ENCODE assay signal across 30 mouse cellular contexts in genomic region chr1:179715786-179716185, GRCm38 (mm10). TPM values are rescaled to one million over a fixed set of nuclear protein-coding genes. Genes with fewer than 3 reads are reported as not detected.
DNase-seq lines count a peak whose midpoint lies in the region; ATAC-seq and TF ChIP-seq lines count a peak whose summit lies in the region.
"Had no signal": no experiment of that assay in that cellular context is flagged by ENCODE, and none has a peak within 500 bp of the region (broad histone marks: within the 10 kb centered on the region; RNA-seq: fewer than 3 reads in every experiment).

No protein-coding gene starts in this region.

- H3K4me1 ChIP-seq in ES-E14 (ENCODE audit: control insufficient read depth in 2 of 2, insufficient read depth in 2 of 2, low read length in 2 of 2, poor library complexity in 1 of 2) (no peaks in the 10 kb centered on the region), MEL (ENCODE audit: control insufficient read depth in 1 of 2, insufficient read depth in 2 of 2, low read length in 2 of 2) (peaks cover 4 to 19% of the 10 kb centered on the region in 2 experiments; a peak in 3 of 4 replicates)
- H3K4me1 ChIP-seq in liver, embryonic 14.5 days (replicated peaks; ENCODE audit: control insufficient read depth in 2 of 2, insufficient read depth in 2 of 2, low read length in 1 of 2) = peaks cover 0 to 5% of the 10 kb centered on the region in 2 experiments; a peak in 2 of 4 replicates
- no peaks in the 10 kb centered on the region for H3K4me1 ChIP-seq in midbrain, embryonic 16.5 days (ENCODE audit: control insufficient read depth, insufficient read depth, low read length)
- H3K4me1 ChIP-seq: limb, embryonic 15.5 days; midbrain, embryonic 13.5 days; neural tube, embryonic 13.5 days; stomach, embryonic 15.5 days had no signal

- peak; percentile 49 to 67; a peak in 3 of 4 replicates for TF ChIP-seq EP300 in MEL (IDR thresholded peaks at IDR 0.05; ENCODE audit: low read depth in 1 of 2, low read length in 2 of 2)
- TF ChIP-seq EP300 in liver, embryonic 14.5 days (IDR thresholded peaks at IDR 0.05; ENCODE audit: low read depth) = no peak

- in situ Hi-C loops in ES-E14 (cut with MboI; ENCODE audit: low sequenced_read_pairs in 2 of 2, unreplicated experiment in 2 of 2) = no loop called here

- TF ChIP-seq POLR2A in MEL (IDR thresholded peaks at IDR 0.05; ENCODE audit: control insufficient read depth in 1 of 2, insufficient read depth in 1 of 2, low read depth in 1 of 2, low read length in 2 of 2, poor library complexity in 1 of 2) = no peak

- peak; percentile 15; the same call in 1 of the 2 replicates for TF ChIP-seq RAD21 in MEL (IDR thresholded peaks at IDR 0.05; ENCODE audit: low read depth, low read length)

- TF ChIP-seq CTCF in MEL (IDR thresholded peaks at IDR 0.05 in 2 of 3, conservative IDR thresholded peaks at IDR 0.05 in 1 of 3; ENCODE audit: control insufficient read depth in 1 of 3, insufficient read depth in 1 of 3, low read depth in 2 of 3, low read length in 3 of 3, poor library complexity in 1 of 3, severe bottlenecking in 1 of 3) = peak in 1 of 3 experiments; percentile 24; a peak in 2 of 6 replicates
- TF ChIP-seq CTCF in liver, embryonic 14.5 days (IDR thresholded peaks at IDR 0.05; ENCODE audit: low read depth) = no peak

- H3K9me3 ChIP-seq in ES-E14 (ENCODE audit: control insufficient read depth, insufficient read depth, low read depth, low read length) (no peaks in the 10 kb centered on the region), MEL (replicated peaks; ENCODE audit: insufficient read depth, low read length) (no peaks in the 10 kb centered on the region)
- no peaks in the 10 kb centered on the region for H3K9me3 ChIP-seq in liver, embryonic 14.5 days (ENCODE audit: control insufficient read depth, low read length)
- H3K9me3 ChIP-seq in midbrain, embryonic 16.5 days (replicated peaks; ENCODE audit: control insufficient read depth, low read length, poor library complexity, severe bottlenecking) = no peaks in the 10 kb centered on the region
- H3K9me3 ChIP-seq: limb, embryonic 15.5 days; neural tube, embryonic 13.5 days; stomach, embryonic 15.5 days had no signal

- H3K27me3 ChIP-seq in MEL (ENCODE audit: control insufficient read depth in 1 of 2, insufficient read depth in 2 of 2, low read length in 2 of 2) = no peaks in the 10 kb centered on the region
- no peaks in the 10 kb centered on the region for H3K27me3 ChIP-seq in liver, embryonic 14.5 days (ENCODE audit: control insufficient read depth, insufficient read depth, low read length)
- no peaks in the 10 kb centered on the region for H3K27me3 ChIP-seq in midbrain, embryonic 16.5 days (ENCODE audit: control insufficient read depth, insufficient read depth, low read depth, low read length)
- H3K27me3 ChIP-seq: limb, embryonic 15.5 days; midbrain, embryonic 13.5 days; neural tube, embryonic 13.5 days; stomach, embryonic 15.5 days had no signal

- no peaks in the 10 kb centered on the region for H3K79me2 ChIP-seq in MEL (ENCODE audit: control insufficient read depth, insufficient read depth, low read length, poor library complexity)

- H3K27ac ChIP-seq in ES-E14 (ENCODE audit: insufficient read depth, low read depth, low read length, poor library complexity, severe bottlenecking) (no peak overlapping the region), MEL (ENCODE audit: control insufficient read depth, low read depth, low read length) (peak overlapping the region; percentile 77)
- no peak overlapping the region for H3K27ac ChIP-seq in liver, embryonic 14.5 days
- no peak overlapping the region for H3K27ac ChIP-seq in midbrain, embryonic 16.5 days (ENCODE audit: low read length)
- H3K27ac ChIP-seq: hindbrain, embryonic 14.5 days; limb, embryonic 15.5 days; midbrain, embryonic 13.5 days; neural tube, embryonic 13.5 days; stomach, embryonic 15.5 days had no signal

- DNase-seq in ES-E14 (ENCODE audit: low read depth, low spot score) (no peak), MEL (ENCODE audit: low read depth, low spot score) (peak; percentile 86)
- DNase-seq in liver, embryonic 14.5 days (ENCODE audit: low read depth in 3 of 3, low spot score in 3 of 3) = peak; percentile 39 to 50 (median 46)
- DNase-seq in embryo, embryonic 9.5 days (ENCODE audit: extremely low spot score) = no peak
- DNase-seq in gastrocnemius, adult 8-10 months (ENCODE audit: low spot score in 2 of 2) = no peak
- no peak for DNase-seq in heart, postnatal 25 days (ENCODE audit: low spot score)
- DNase-seq: adrenal gland, postnatal 10 days; cerebellum, adult 18-20 months; cerebellum, postnatal 36 days; heart, postnatal 14 days; kidney, adult 8-10 months; kidney, postnatal 25 days; thymus, adult 2 months had no signal

- H3K4me2 ChIP-seq in liver, embryonic 14.5 days (ENCODE audit: low read depth) = no peak overlapping the region
- no peak overlapping the region for H3K4me2 ChIP-seq in midbrain, embryonic 16.5 days (ENCODE audit: low read length)
- H3K4me2 ChIP-seq: heart, embryonic 11.5 days; hindbrain, embryonic 14.5 days; limb, embryonic 15.5 days; midbrain, embryonic 13.5 days; neural tube, embryonic 13.5 days; stomach, embryonic 15.5 days had no signal

- 0 out of 2 replicates have a peak, but pooled peaks have one; percentile 32 for ATAC-seq in common myeloid progenitor, adult 5-6 weeks (replicated peaks; ENCODE audit: low read depth, poor library complexity, severe bottlenecking)
- peak; percentile 94 for ATAC-seq in liver, embryonic 14.5 days (ENCODE audit: insufficient read depth)
- ATAC-seq in midbrain, embryonic 16.5 days = no peak
- ATAC-seq: CD4-positive, CD25-positive, alpha-beta regulatory T cell, adult 4 months; forebrain, embryonic 14.5 days; lung, postnatal 0 days; midbrain, embryonic 13.5 days had no signal

- H3K9ac ChIP-seq in ES-E14 (ENCODE audit: insufficient read depth, low read depth, low read length, poor library complexity, severe bottlenecking) = no peak overlapping the region
- 0 out of 2 replicates have a peak overlapping the region, but pooled peaks have one; percentile 18 for H3K9ac ChIP-seq in MEL (ENCODE audit: control insufficient read depth, low read depth, low read length, poor library complexity, severe bottlenecking)
- H3K9ac ChIP-seq in liver, embryonic 14.5 days (replicated peaks) = no peak overlapping the region
- no peak overlapping the region for H3K9ac ChIP-seq in midbrain, embryonic 16.5 days (ENCODE audit: low read depth, low read length)
- H3K9ac ChIP-seq: hindbrain, embryonic 14.5 days; limb, embryonic 15.5 days; midbrain, embryonic 13.5 days; neural tube, embryonic 13.5 days; stomach, embryonic 15.5 days had no signal

- intact Hi-C loops in heart, postnatal 25 days (cut with DNase I) = no loop called here

- 25% methylated on average over 4 of the region's 4 CpGs for WGBS in liver, embryonic 14.5 days (ENCODE audit: insufficient replicate concordance)
- WGBS in midbrain, embryonic 16.5 days = 90% methylated on average over 4 of the region's 4 CpGs

- H3K4me3 ChIP-seq in ES-E14 (ENCODE audit: insufficient read depth in 1 of 2, low read depth in 1 of 2, low read length in 2 of 2, poor library complexity in 1 of 2, severe bottlenecking in 1 of 2) = no peak overlapping the region
- H3K4me3 ChIP-seq in MEL (ENCODE audit: control insufficient read depth in 1 of 2, insufficient read depth in 1 of 2, low read depth in 2 of 2, low read length in 2 of 2) = no peak overlapping the region
- no peak overlapping the region for H3K4me3 ChIP-seq in liver, embryonic 14.5 days (ENCODE audit: insufficient read depth in 1 of 2, low read depth in 2 of 2, low read length in 2 of 2)
- no peak overlapping the region for H3K4me3 ChIP-seq in midbrain, embryonic 16.5 days (ENCODE audit: low read depth, low read length)
- H3K4me3 ChIP-seq: erythroblast, embryonic 14.5 days; limb, embryonic 15.5 days; midbrain, embryonic 13.5 days; neural tube, embryonic 13.5 days; stomach, embryonic 15.5 days had no signal

- no peaks in the 10 kb centered on the region for H3K36me3 ChIP-seq in ES-E14 (ENCODE audit: control insufficient read depth, insufficient read depth, low read length, poor library complexity, severe bottlenecking)
- peaks cover 0 to 8% of the 10 kb centered on the region in 2 experiments; a peak in 2 of 4 replicates for H3K36me3 ChIP-seq in MEL (ENCODE audit: control insufficient read depth in 1 of 2, insufficient read depth in 2 of 2, low read length in 2 of 2)
- H3K36me3 ChIP-seq in liver, embryonic 14.5 days (replicated peaks; ENCODE audit: control insufficient read depth, insufficient read depth, low read depth) = no peaks in the 10 kb centered on the region
- no peaks in the 10 kb centered on the region for H3K36me3 ChIP-seq in midbrain, embryonic 16.5 days (ENCODE audit: control insufficient read depth, insufficient read depth, low read length)
- H3K36me3 ChIP-seq: limb, embryonic 15.5 days; midbrain, embryonic 13.5 days; neural tube, embryonic 13.5 days; stomach, embryonic 15.5 days had no signal

TF ChIP-seq in ES-E14, 5 proteins besides CTCF, POLR2A, EP300 and RAD21 (continues in another document):
- no peak for TF ChIP-seq HCFC1 (IDR thresholded peaks at IDR 0.05; ENCODE audit: borderline replicate concordance, insufficient read depth, low read length)

TF ChIP-seq in MEL, 35 proteins besides CTCF, POLR2A, EP300 and RAD21 (continues in another document):
- no peak for TF ChIP-seq USF1 (IDR thresholded peaks at IDR 0.05; ENCODE audit: low read depth, low read length)

RNA-seq across cellular contexts. Expression of gene Kif28, which starts 29.3 kb away (rescaled TPM):
- total RNA-seq in ES-E14 (2012; rRNA removed) (0.18 and 0.26 TPM in 2 replicates), MEL (2012; rRNA removed) (0.03 and 0.27 TPM in 2 replicates)
- under 1 TPM in 1 of 2 experiments, not detected in 1; 0.13 TPM for polyA plus RNA-seq in MEL (2012; ENCODE audit: insufficient read depth in 1 of 2, insufficient read length in 2 of 2, low read depth in 1 of 2, low replicate concordance in 2 of 2, missing spikeins in 1 of 2)
- not detected in 2 replicates for total RNA-seq in common myeloid progenitor, adult 5-6 weeks (2017)
- polyA plus RNA-seq in liver, embryonic 14.5 days (2012; rRNA removed) = 0.01 and 0.02 TPM in 2 replicates
- polyA plus RNA-seq in liver, embryonic 14.5 days (2014; fragmentation: Nextera tagmentation; extraction: Ambion mirVana) = not detected in 2 replicates
- polyA plus RNA-seq in midbrain, embryonic 16.5 days (2015; fragmentation: Nextera tagmentation; extraction: Ambion mirVana) = not detected in 2 replicates
- under 1 TPM in 1 of 4 experiments, not detected in 3; 0.11 TPM for total RNA-seq in gastrocnemius, adult 8-10 months (2022)
- total RNA-seq in heart, postnatal 25 days (2021) = under 1 TPM; 0.75 to 0.87 TPM
- total RNA-seq: adrenal gland, postnatal 10 days had no signal
- polyA plus RNA-seq: CD4-positive, CD25-positive, alpha-beta regulatory T cell, adult 4 months; embryonic facial prominence, embryonic 11.5 days; erythroblast, embryonic 14.5 days; forebrain, embryonic 14.5 days; gonadal fat pad, adult 2 months; hindbrain, embryonic 14.5 days; intestine, embryonic 14.5 days; lung, postnatal 0 days; neural tube, embryonic 13.5 days; spleen, adult 2 months; urinary bladder, adult 2 months had no signal

RNA-seq across cellular contexts. Expression of gene Sccpdh, which starts 47.8 kb away (rescaled TPM):
- total RNA-seq in ES-E14 (2012; rRNA removed) = 22.1 and 35.8 TPM in 2 replicates
- 18.7 and 18.8 TPM in 2 replicates for total RNA-seq in MEL (2012; rRNA removed)
- 10 to 100 TPM in 1 of 2 experiments, not detected in 1; 18.5 TPM for polyA plus RNA-seq in MEL (2012; ENCODE audit: insufficient read depth in 1 of 2, insufficient read length in 2 of 2, low read depth in 1 of 2, low replicate concordance in 2 of 2, missing spikeins in 1 of 2)
- total RNA-seq in common myeloid progenitor, adult 5-6 weeks (2017) = 29.9 and 38.1 TPM in 2 replicates
- polyA plus RNA-seq in liver, embryonic 14.5 days (2012; rRNA removed) = 2.6 and 4.0 TPM in 2 replicates
- polyA plus RNA-seq in liver, embryonic 14.5 days (2014; fragmentation: Nextera tagmentation; extraction: Ambion mirVana) = 7.8 TPM in 2 replicates
- 172 and 179 TPM in 2 replicates for polyA plus RNA-seq in midbrain, embryonic 16.5 days (2015; fragmentation: Nextera tagmentation; extraction: Ambion mirVana)
- total RNA-seq in gastrocnemius, adult 8-10 months (2022) = 10 to 100 TPM; 35.3 to 47.3 (median 40.4) TPM
- 10 to 100 TPM; 56.1 to 61.9 TPM for total RNA-seq in heart, postnatal 25 days (2021)
- polyA plus RNA-seq: erythroblast, embryonic 14.5 days had no signal

Comparison
In these comparisons a context has a peak if more than half of its experiments do, and no peak if none do; other contexts are left out.
1. DNase-seq: peak in MEL (single experiment) and liver, embryonic 14.5 days (3 of 3); none in ES-E14 (single experiment), embryo, embryonic 9.5 days (single experiment), gastrocnemius, adult 8-10 months (0 of 2) and heart, postnatal 25 days (single experiment).